Mouse (Mus musculus): Measurements from ENCODE around the gene En1. TPM values are rescaled to one million over a fixed set of nuclear protein-coding genes. Genes with fewer than 3 reads are reported as not detected.

Gene En1
- 5.2 and 6.1 TPM in 2 replicates for polyA plus RNA-seq (2014; fragmentation: Nextera tagmentation; extraction: Ambion mirVana)

DNA sequence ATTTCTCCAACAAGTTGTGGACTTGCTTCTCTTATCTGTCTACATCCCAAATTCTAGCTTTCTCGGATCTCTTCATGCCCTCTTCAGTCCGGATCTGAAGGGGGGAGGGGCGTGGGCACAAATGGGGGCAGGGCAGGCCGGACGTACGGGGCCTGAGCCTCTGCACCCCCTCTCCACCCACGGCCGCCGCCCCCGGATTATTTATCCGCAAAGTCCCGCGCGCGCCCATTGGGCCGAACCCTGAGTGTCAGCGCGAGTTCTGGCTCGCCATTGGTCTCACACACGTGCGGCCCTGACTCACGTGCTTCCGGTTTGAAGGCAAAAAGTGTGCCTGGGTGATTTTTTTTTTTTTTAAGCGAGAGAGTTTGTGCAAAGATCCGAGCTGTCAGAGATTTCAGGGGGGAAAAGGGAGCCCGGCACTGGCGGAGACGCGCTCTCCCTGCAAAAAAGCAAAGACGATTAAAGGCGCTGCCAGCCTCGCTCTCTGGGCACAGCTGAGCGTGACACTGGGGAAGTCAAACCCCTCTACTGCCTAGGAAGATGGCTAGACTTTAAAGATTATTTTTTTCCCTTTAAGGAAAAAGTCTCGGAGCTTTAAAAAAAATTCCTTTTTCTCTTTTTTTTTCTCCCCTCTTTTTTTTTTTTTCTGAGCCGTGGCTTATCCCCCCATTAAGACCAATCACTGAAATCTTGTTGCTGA lies at the start of gene En1:
Gene En1, plus strand, starts transcription at position 388 of the 700 bp plus-strand sequence.
- Histone ChIP-seq H3K27me3 (ENCODE audit: control insufficient read depth, insufficient read depth, low read length) (peaks cover 96% of the 10 kb centered on the region), H3K36me3 (ENCODE audit: control insufficient read depth, insufficient read depth, low read length) (no peaks in the 10 kb centered on the region), H3K27ac (ENCODE audit: low read depth, low read length) (peak within 1 kb of the TSS; percentile 60), H3K4me3 (ENCODE audit: low read depth, low read length) (peak within 1 kb of the TSS; percentile 41), H3K4me1 (ENCODE audit: control insufficient read depth, insufficient read depth, low read length) (0 out of 2 replicates have a peak, but pooled peaks cover 3% of the 10 kb centered on the region), H3K9ac (ENCODE audit: low read length) (peak within 1 kb of the TSS; percentile 61), H3K9me3 (ENCODE audit: control insufficient read depth, low read length) (no peaks in the 10 kb centered on the region), H3K4me2 (ENCODE audit: low read depth) (peak within 1 kb of the TSS; percentile 62)
- ATAC-seq (ENCODE audit: insufficient read depth, low FRiP score, low TSS enrichment), result peak; percentile 28; the same call in 1 of the 2 replicates
- DNase-seq (ENCODE audit: low spot score), result peak; percentile 76
- 0% methylated on average over 35 of the region's 35 CpGs for WGBS

DNA sequence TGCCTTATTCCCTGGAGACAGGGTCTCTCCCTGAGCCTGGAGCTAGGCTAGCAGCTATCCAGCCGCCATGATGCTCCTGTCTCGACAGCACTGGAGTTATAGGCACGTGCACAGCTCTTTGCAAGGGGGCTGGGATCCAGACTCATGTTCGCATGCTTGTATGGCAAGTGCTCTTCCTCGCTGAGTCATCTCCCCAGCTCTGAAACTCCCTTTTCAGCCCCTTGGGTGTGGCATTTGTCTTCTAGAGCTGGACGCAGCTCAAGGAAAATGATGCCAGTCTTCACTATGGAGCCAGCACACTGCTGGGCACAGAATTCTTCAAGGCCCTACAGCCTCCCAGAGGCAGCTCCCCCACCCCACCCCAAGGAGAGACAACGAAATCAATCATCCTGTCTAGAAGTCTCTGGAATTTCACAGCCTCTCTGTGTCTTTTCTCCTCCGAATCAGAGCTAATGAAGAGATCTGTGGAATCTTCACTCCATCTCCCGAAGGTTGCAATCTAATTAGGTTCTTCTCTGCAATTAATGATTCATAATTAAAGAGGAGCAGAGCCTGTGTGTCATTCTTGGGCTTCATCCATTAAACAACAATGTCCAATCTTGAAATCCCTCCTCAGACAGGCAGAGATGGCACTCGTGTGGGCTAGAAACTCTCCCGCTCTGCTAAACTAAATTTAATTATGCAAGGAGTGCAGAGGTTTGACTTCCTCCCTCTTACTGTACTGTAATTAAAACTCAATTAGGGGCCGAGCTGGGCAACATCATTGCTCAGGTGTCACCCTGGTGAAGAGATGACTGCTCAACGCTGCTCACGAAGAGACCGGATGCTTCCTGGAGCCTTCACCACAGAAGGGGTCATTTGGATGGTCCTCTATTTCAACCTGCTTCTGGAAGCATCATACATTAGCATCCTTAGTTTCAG lies 45.0 kb upstream of the En1 start:
- Histone ChIP-seq H3K27ac (ENCODE audit: low read depth, low read length) (no peak overlapping the region), H3K9ac (ENCODE audit: low read length) (no peak overlapping the region), H3K4me3 (ENCODE audit: low read depth, low read length) (no peak overlapping the region), H3K27me3 (ENCODE audit: control insufficient read depth, insufficient read depth, low read length) (no peaks in the 10 kb centered on the region), H3K36me3 (ENCODE audit: control insufficient read depth, insufficient read depth, low read length) (no peaks in the 10 kb centered on the region), H3K4me1 (ENCODE audit: control insufficient read depth, insufficient read depth, low read length) (no peaks in the 10 kb centered on the region), H3K4me2 (ENCODE audit: low read depth) (no peak overlapping the region), H3K9me3 (ENCODE audit: control insufficient read depth, low read length) (no peaks in the 10 kb centered on the region)
- 83% methylated on average over 15 of the region's 15 CpGs for WGBS
- DNase-seq (ENCODE audit: low spot score), result no peak
- ATAC-seq (ENCODE audit: insufficient read depth, low FRiP score, low TSS enrichment), result no peak

GRCm38 (mm10) chr1:120558341-120559285 lies 43.6 kb upstream of the En1 start:
- H3K36me3 ChIP-seq (ENCODE audit: control insufficient read depth, insufficient read depth, low read length), result no peaks in the 10 kb centered on the region
- no peaks in the 10 kb centered on the region for H3K27me3 ChIP-seq (ENCODE audit: control insufficient read depth, insufficient read depth, low read length)
- no peak for ATAC-seq (ENCODE audit: insufficient read depth, low FRiP score, low TSS enrichment)
- H3K4me3 ChIP-seq (ENCODE audit: low read depth, low read length), result no peak overlapping the region
- H3K9ac ChIP-seq (ENCODE audit: low read length), result no peak overlapping the region
- no peak overlapping the region for H3K27ac ChIP-seq (ENCODE audit: low read depth, low read length)
- WGBS, result 75% methylated on average over 9 of the region's 9 CpGs
- no peaks in the 10 kb centered on the region for H3K9me3 ChIP-seq (ENCODE audit: control insufficient read depth, low read length)
- no peak overlapping the region for H3K4me2 ChIP-seq (ENCODE audit: low read depth)
- DNase-seq (ENCODE audit: low spot score), result no peak
- no peaks in the 10 kb centered on the region for H3K4me1 ChIP-seq (ENCODE audit: control insufficient read depth, insufficient read depth, low read length)

- WGBS, result 80% methylated on average over 5 of the region's 5 CpGs
Observed at GRCm38 (mm10) chr1:120559911-120560310, 42.3 kb upstream of the En1 start.

GRCm38 (mm10) chr1:120581306-120581705 lies 20.9 kb upstream of the En1 start:
- DNase-seq (ENCODE audit: low spot score) (no peak), ATAC-seq (ENCODE audit: insufficient read depth, low FRiP score, low TSS enrichment) (no peak)
- H3K27ac ChIP-seq (ENCODE audit: low read depth, low read length), result no peak overlapping the region
- no peak overlapping the region for H3K4me2 ChIP-seq (ENCODE audit: low read depth)
- no peaks in the 10 kb centered on the region for H3K4me1 ChIP-seq (ENCODE audit: control insufficient read depth, insufficient read depth, low read length)
- no peak overlapping the region for H3K4me3 ChIP-seq (ENCODE audit: low read depth, low read length)
- no peaks in the 10 kb centered on the region for H3K27me3 ChIP-seq (ENCODE audit: control insufficient read depth, insufficient read depth, low read length)
- no peaks in the 10 kb centered on the region for H3K36me3 ChIP-seq (ENCODE audit: control insufficient read depth, insufficient read depth, low read length)
- H3K9me3 ChIP-seq (ENCODE audit: control insufficient read depth, low read length), result no peaks in the 10 kb centered on the region
- no peak overlapping the region for H3K9ac ChIP-seq (ENCODE audit: low read length)
- WGBS, result 72% methylated on average over 4 of the region's 4 CpGs

More at GRCm38 (mm10) chr1:120559911-120560310, 42.3 kb upstream of the En1 start:
- H3K4me3 ChIP-seq (ENCODE audit: low read depth, low read length), result no peak overlapping the region
- no peaks in the 10 kb centered on the region for H3K9me3 ChIP-seq (ENCODE audit: control insufficient read depth, low read length)
- no peak for DNase-seq (ENCODE audit: low spot score)
- no peaks in the 10 kb centered on the region for H3K4me1 ChIP-seq (ENCODE audit: control insufficient read depth, insufficient read depth, low read length)
- H3K36me3 ChIP-seq (ENCODE audit: control insufficient read depth, insufficient read depth, low read length), result no peaks in the 10 kb centered on the region
- no peak for ATAC-seq (ENCODE audit: insufficient read depth, low FRiP score, low TSS enrichment)
- H3K27ac ChIP-seq (ENCODE audit: low read depth, low read length), result no peak overlapping the region
- no peak overlapping the region for H3K4me2 ChIP-seq (ENCODE audit: low read depth)
- H3K27me3 ChIP-seq (ENCODE audit: control insufficient read depth, insufficient read depth, low read length), result no peaks in the 10 kb centered on the region
- H3K9ac ChIP-seq (ENCODE audit: low read length), result no peak overlapping the region

- H3K27me3 ChIP-seq (ENCODE audit: control insufficient read depth, insufficient read depth, low read length), result peaks cover 1% of the 10 kb centered on the region
- WGBS, result 24% methylated on average over 2 of the region's 2 CpGs
Observed at GRCm38 (mm10) chr1:120585481-120585880, 16.7 kb upstream of the En1 start.

GRCm38 (mm10) chr1:120586500-120587110 lies 15.6 kb upstream of the En1 start:
- no peak overlapping the region for H3K4me3 ChIP-seq (ENCODE audit: low read depth, low read length)
- WGBS, result 13% methylated on average over 7 of the region's 7 CpGs
- 0 out of 2 replicates have a peak, but pooled peaks have one; percentile 29 for ATAC-seq (ENCODE audit: insufficient read depth, low FRiP score, low TSS enrichment)
- no peak overlapping the region for H3K9ac ChIP-seq (ENCODE audit: low read length)
- H3K4me2 ChIP-seq (ENCODE audit: low read depth), result no peak overlapping the region
- no peaks in the 10 kb centered on the region for H3K9me3 ChIP-seq (ENCODE audit: control insufficient read depth, low read length)
- peaks cover 11% of the 10 kb centered on the region for H3K27me3 ChIP-seq (ENCODE audit: control insufficient read depth, insufficient read depth, low read length)
- H3K4me1 ChIP-seq (ENCODE audit: control insufficient read depth, insufficient read depth, low read length), result no peaks in the 10 kb centered on the region
- no peaks in the 10 kb centered on the region for H3K36me3 ChIP-seq (ENCODE audit: control insufficient read depth, insufficient read depth, low read length)
- DNase-seq (ENCODE audit: low spot score), result peak; percentile 76
- H3K27ac ChIP-seq (ENCODE audit: low read depth, low read length), result no peak overlapping the region

More at GRCm38 (mm10) chr1:120585481-120585880, 16.7 kb upstream of the En1 start:
- H3K4me2 ChIP-seq (ENCODE audit: low read depth), result no peak overlapping the region
- H3K4me1 ChIP-seq (ENCODE audit: control insufficient read depth, insufficient read depth, low read length), result no peaks in the 10 kb centered on the region
- no peaks in the 10 kb centered on the region for H3K36me3 ChIP-seq (ENCODE audit: control insufficient read depth, insufficient read depth, low read length)
- no peak overlapping the region for H3K27ac ChIP-seq (ENCODE audit: low read depth, low read length)
- ATAC-seq (ENCODE audit: insufficient read depth, low FRiP score, low TSS enrichment), result no peak
- no peak overlapping the region for H3K4me3 ChIP-seq (ENCODE audit: low read depth, low read length)
- no peak for DNase-seq (ENCODE audit: low spot score)
- no peak overlapping the region for H3K9ac ChIP-seq (ENCODE audit: low read length)
- H3K9me3 ChIP-seq (ENCODE audit: control insufficient read depth, low read length), result no peaks in the 10 kb centered on the region

GRCm38 (mm10) chr1:120587431-120587830 lies 14.8 kb upstream of the En1 start:
- Histone ChIP-seq H3K27me3 (ENCODE audit: control insufficient read depth, insufficient read depth, low read length) (peaks cover 19% of the 10 kb centered on the region), H3K27ac (ENCODE audit: low read depth, low read length) (no peak overlapping the region), H3K9me3 (ENCODE audit: control insufficient read depth, low read length) (no peaks in the 10 kb centered on the region), H3K4me2 (ENCODE audit: low read depth) (no peak overlapping the region), H3K4me1 (ENCODE audit: control insufficient read depth, insufficient read depth, low read length) (no peaks in the 10 kb centered on the region), H3K36me3 (ENCODE audit: control insufficient read depth, insufficient read depth, low read length) (no peaks in the 10 kb centered on the region), H3K9ac (ENCODE audit: low read length) (no peak overlapping the region), H3K4me3 (ENCODE audit: low read depth, low read length) (no peak overlapping the region)
- 64% methylated on average over 9 of the region's 12 CpGs for WGBS
- DNase-seq (ENCODE audit: low spot score) (no peak), ATAC-seq (ENCODE audit: insufficient read depth, low FRiP score, low TSS enrichment) (no peak)

Data from neural tube, embryonic 11.5 days (tissue).